Mouse (Mus musculus) intestine, embryonic 16.5 days (tissue): Measurements from ENCODE around the gene Adamts7. TPM values are rescaled to one million over a fixed set of nuclear protein-coding genes. Genes with fewer than 3 reads are reported as not detected.

Experiments
- ATAC-seq: fragments of 200-750 bp; cut with Nextera tagmentation; 2 replicates; pipeline ENCODE4 v1.8.0; 2017; ENCODE audit warnings: moderate TSS enrichment, moderate library complexity
- H3K27ac ChIP-seq: fragments of 300-500 bp; sonication (generic); 2 replicates; pipeline ENCODE4 v1.5.1; 2014; ENCODE audit warnings: mild to moderate bottlenecking, low read length
- H3K27me3 ChIP-seq: fragments of 300-500 bp; sonication (generic); replicated peaks from 2 replicates; pipeline ENCODE4 v1.6.1; 2014; ENCODE audit warnings: low read length, control low read depth, mixed read lengths; ENCODE audit not compliant: control insufficient read depth, insufficient read depth
- H3K36me3 ChIP-seq: fragments of 300-500 bp; sonication (generic); 2 replicates; pipeline ENCODE4 v1.6.1; 2014; ENCODE audit warnings: low read length, control low read depth; ENCODE audit not compliant: control insufficient read depth, insufficient read depth
- H3K4me1 ChIP-seq: fragments of 300-500 bp; sonication (generic); 2 replicates; pipeline ENCODE4 v1.6.1; 2014; ENCODE audit warnings: low read length, control low read depth, mixed read lengths; ENCODE audit not compliant: control insufficient read depth, insufficient read depth
- H3K4me2 ChIP-seq: fragments of 300-500 bp; sonication (generic); 2 replicates; pipeline ENCODE4 v1.6.1; 2014; ENCODE audit warnings: low read depth, low read length, control low read depth
- H3K4me3 ChIP-seq: fragments of 300-500 bp; sonication (generic); 2 replicates; pipeline ENCODE4 v1.5.1; 2014; ENCODE audit warnings: mild to moderate bottlenecking, low read length
- H3K9ac ChIP-seq: fragments of 300-500 bp; sonication (generic); 2 replicates; pipeline ENCODE4 v1.6.1; 2014; ENCODE audit warnings: low read depth, low read length
- H3K9me3 ChIP-seq: fragments of 300-500 bp; sonication (generic); 2 replicates; pipeline ENCODE4 v1.6.1; 2016; ENCODE audit warnings: low read length, control low read depth; ENCODE audit not compliant: control insufficient read depth
- WGBS: fragments of 180-500 bp; shearing (Covaris S2); extraction: QIAGEN DNeasy Blood & Tissue Kit; methylation state at CpG from one replicate; pipeline ENCODE4 v1.1.7; 2014; 5-methylcytosine and 5-hydroxymethylcytosine counted together
- polyA plus RNA-seq: library from polyadenylated mRNA; unstranded; fragments of >200 nt; fragmentation: Nextera tagmentation; extraction: Ambion mirVana; gene quantifications from 2 replicates; pipeline ENCODE4 v1.2.1, GENCODE M21; 2015

The Adamts7 gene
- polyA plus RNA-seq, 1 experiment from 2014 or later, result 11.7 TPM

GRCm38 (mm10) chr9:90201096-90201495 is 38.2 kb downstream of the Adamts7 start:
- no peak overlapping the region for H3K27ac ChIP-seq
- no peaks in the 10 kb centered on the region for H3K9me3 ChIP-seq
- WGBS, result 83% methylated on average over 7 of the region's 7 CpGs
- H3K27me3 ChIP-seq, result no peaks in the 10 kb centered on the region
- no peak overlapping the region for H3K9ac ChIP-seq
- peaks cover 18% of the 10 kb centered on the region for H3K4me1 ChIP-seq
- no peak overlapping the region for H3K4me2 ChIP-seq
- H3K36me3 ChIP-seq, result peaks cover 10% of the 10 kb centered on the region; the same call in 1 of the 2 replicates
- no peak for ATAC-seq
- no peak overlapping the region for H3K4me3 ChIP-seq

- 44% methylated on average over 4 of the region's 4 CpGs for WGBS
- no peak overlapping the region for H3K4me3 ChIP-seq
- no peaks in the 10 kb centered on the region for H3K9me3 ChIP-seq
- H3K27ac ChIP-seq, result no peak overlapping the region
- no peak overlapping the region for H3K9ac ChIP-seq
- no peak for ATAC-seq
- peaks cover 10% of the 10 kb centered on the region; the same call in 1 of the 2 replicates for H3K36me3 ChIP-seq
- H3K4me1 ChIP-seq, result peaks cover 15% of the 10 kb centered on the region
- H3K4me2 ChIP-seq, result no peak overlapping the region
- H3K27me3 ChIP-seq, result no peaks in the 10 kb centered on the region
Measured at GRCm38 (mm10) chr9:90201541-90201940, 38.7 kb downstream of the Adamts7 start.

DNA sequence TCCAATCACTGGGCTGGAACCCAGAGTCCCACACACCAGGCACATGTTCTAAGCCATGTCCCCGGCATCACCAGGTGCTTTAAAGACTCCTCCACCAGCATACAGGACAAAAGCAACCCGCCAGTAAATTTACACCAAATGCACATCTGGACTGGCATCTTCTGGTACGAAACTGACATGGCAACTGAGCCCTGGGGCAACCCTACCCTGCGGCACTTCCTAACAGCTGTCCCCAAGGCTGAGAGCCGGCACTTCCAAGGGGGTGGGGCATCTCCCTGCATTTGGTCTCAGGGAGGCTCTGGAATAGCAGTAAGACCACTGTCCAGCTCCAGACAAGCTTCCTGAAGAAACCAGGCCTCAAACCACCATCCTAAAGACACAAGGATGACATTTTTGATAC is 40.4 kb downstream of the Adamts7 start:
- 0 out of 2 replicates have a peak, but pooled peaks cover 7% of the 10 kb centered on the region for H3K36me3 ChIP-seq
- no peak overlapping the region for H3K9ac ChIP-seq

GRCm38 (mm10) chr9:90204396-90204915 is 41.6 kb downstream of the Adamts7 start:
- Histone ChIP-seq H3K9me3 (no peaks in the 10 kb centered on the region), H3K36me3 (peaks cover 10% of the 10 kb centered on the region; the same call in 1 of the 2 replicates), H3K4me2 (no peak overlapping the region), H3K27ac (no peak overlapping the region), H3K9ac (no peak overlapping the region), H3K27me3 (no peaks in the 10 kb centered on the region), H3K4me1 (no peaks in the 10 kb centered on the region), H3K4me3 (no peak overlapping the region)
- 72% methylated on average over 8 of the region's 8 CpGs for WGBS
- ATAC-seq, result no peak

More for the DNA sequence above, 40.4 kb downstream of the Adamts7 start:
- Histone ChIP-seq H3K9me3 (no peaks in the 10 kb centered on the region), H3K4me3 (no peak overlapping the region), H3K4me2 (no peak overlapping the region), H3K4me1 (peaks cover 7% of the 10 kb centered on the region), H3K27me3 (no peaks in the 10 kb centered on the region), H3K27ac (no peak overlapping the region)
- ATAC-seq, result no peak
- 85% methylated on average over 5 of the region's 5 CpGs for WGBS

- H3K27ac ChIP-seq, result no peak overlapping the region
- no peak overlapping the region for H3K9ac ChIP-seq
- peak; percentile 57 for ATAC-seq
- H3K4me2 ChIP-seq, result no peak overlapping the region
- WGBS, result 55% methylated on average over 2 of the region's 2 CpGs
- no peaks in the 10 kb centered on the region for H3K27me3 ChIP-seq
- H3K4me3 ChIP-seq, result no peak overlapping the region
- H3K36me3 ChIP-seq, result peaks cover 9% of the 10 kb centered on the region; the same call in 1 of the 2 replicates
- H3K4me1 ChIP-seq, result no peaks in the 10 kb centered on the region
- no peaks in the 10 kb centered on the region for H3K9me3 ChIP-seq
Measured at GRCm38 (mm10) chr9:90206500-90206899, 43.6 kb downstream of the Adamts7 start.

DNA sequence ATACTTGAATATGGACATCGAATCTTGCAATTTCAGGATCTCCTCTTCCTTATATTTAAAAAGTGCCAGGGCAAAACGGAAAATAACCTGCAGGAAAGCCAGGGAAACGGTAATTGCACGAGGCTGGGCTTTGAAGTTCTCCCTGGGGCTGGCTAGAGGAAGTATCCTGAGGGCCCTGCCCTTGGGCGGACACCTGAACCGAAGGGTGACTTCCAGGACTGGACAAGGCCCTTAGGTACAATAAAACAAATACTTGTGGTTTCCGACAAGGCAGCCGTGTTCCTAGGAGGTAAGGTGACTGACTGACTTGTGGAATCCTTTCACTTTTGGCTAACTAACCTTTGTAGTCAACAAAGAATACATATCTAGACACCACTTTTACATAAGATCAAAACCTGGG is 44.9 kb downstream of the Adamts7 start:
- no peaks in the 10 kb centered on the region for H3K9me3 ChIP-seq
- H3K4me2 ChIP-seq, result no peak overlapping the region
- H3K9ac ChIP-seq, result no peak overlapping the region
- ATAC-seq, result no peak
- 76% methylated on average over 8 of the region's 8 CpGs for whole genome bisulfite sequencing
- no peak overlapping the region for H3K4me3 ChIP-seq
- H3K27me3 ChIP-seq, result no peaks in the 10 kb centered on the region
- H3K4me1 ChIP-seq, result no peaks in the 10 kb centered on the region
- no peak overlapping the region for H3K27ac ChIP-seq
- H3K36me3 ChIP-seq, result peaks cover 5% of the 10 kb centered on the region; the same call in 1 of the 2 replicates

DNA sequence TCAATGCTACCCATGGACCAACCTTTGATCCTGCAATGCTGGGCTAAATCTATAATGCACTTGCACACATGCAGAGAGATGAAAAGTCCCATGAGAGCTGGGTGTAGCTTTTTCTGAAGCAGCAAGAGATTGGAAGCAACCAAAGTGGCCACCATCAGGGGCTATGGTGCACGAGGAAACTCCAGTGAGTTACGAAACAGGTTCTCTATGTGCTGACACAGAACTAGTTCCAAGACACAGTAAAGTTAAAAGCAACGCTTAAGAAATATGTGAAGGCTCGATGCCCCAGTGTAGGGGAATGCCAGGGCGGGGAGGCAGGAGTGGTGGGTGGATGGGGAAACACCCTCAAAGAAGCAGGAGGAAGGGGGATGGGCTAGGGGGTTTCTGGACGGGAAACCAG is 45.8 kb downstream of the Adamts7 start:
- no peaks in the 10 kb centered on the region for H3K4me1 ChIP-seq
- no peaks in the 10 kb centered on the region for H3K9me3 ChIP-seq
- H3K27ac ChIP-seq, result no peak overlapping the region
- H3K4me3 ChIP-seq, result no peak overlapping the region
- H3K9ac ChIP-seq, result no peak overlapping the region
- no peaks in the 10 kb centered on the region for H3K27me3 ChIP-seq
- ATAC-seq, result no peak
- no peak overlapping the region for H3K4me2 ChIP-seq
- peaks cover 5% of the 10 kb centered on the region; the same call in 1 of the 2 replicates for H3K36me3 ChIP-seq
- 79% methylated on average over 6 of the region's 6 CpGs for WGBS

DNA sequence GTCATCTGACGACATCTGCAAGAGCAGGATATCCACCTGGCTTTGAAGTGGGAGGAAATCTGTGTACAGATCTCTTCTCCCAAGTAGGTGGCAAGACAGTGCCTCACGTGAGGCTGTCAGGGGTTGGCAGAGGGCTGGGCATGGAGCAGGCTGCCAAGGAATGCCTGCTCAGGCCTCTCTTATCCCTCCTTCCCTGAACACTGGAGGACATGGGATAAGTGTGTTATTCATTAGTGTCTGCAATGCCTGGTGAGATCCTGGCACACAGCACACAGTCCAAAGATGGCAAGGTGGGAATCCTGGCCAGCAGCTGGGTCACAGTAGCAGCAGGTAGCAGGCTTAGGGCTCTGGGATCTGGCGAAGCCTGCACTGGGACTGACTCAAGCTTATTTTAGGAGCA is 50.3 kb downstream of the Adamts7 start:
- H3K4me3 ChIP-seq, result no peak overlapping the region
- H3K27me3 ChIP-seq, result no peaks in the 10 kb centered on the region
- H3K9ac ChIP-seq, result no peak overlapping the region
- ATAC-seq, result no peak
- H3K27ac ChIP-seq, result no peak overlapping the region
- peaks cover 7% of the 10 kb centered on the region; the same call in 1 of the 2 replicates for H3K36me3 ChIP-seq
- WGBS, result 88% methylated on average over 3 of the region's 3 CpGs
- no peaks in the 10 kb centered on the region for H3K9me3 ChIP-seq
- no peak overlapping the region for H3K4me2 ChIP-seq
- H3K4me1 ChIP-seq, result no peaks in the 10 kb centered on the region

- Histone ChIP-seq H3K27ac (peak overlapping the region; percentile 16; the same call in 1 of the 2 replicates), H3K36me3 (peaks cover 4% of the 10 kb centered on the region; the same call in 1 of the 2 replicates), H3K4me3 (no peak overlapping the region), H3K9me3 (no peaks in the 10 kb centered on the region), H3K27me3 (no peaks in the 10 kb centered on the region), H3K9ac (no peak overlapping the region), H3K4me2 (no peak overlapping the region), H3K4me1 (no peaks in the 10 kb centered on the region)
- 80% methylated on average over 11 of the region's 11 CpGs for WGBS
- peak; percentile 68 for ATAC-seq
Measured at GRCm38 (mm10) chr9:90216259-90217001, 53.6 kb downstream of the Adamts7 start.
